Mouse (Mus musculus) testis, adult 10 weeks (tissue): Measurements from ENCODE around the gene Olfr532. TPM values are rescaled to one million over a fixed set of nuclear protein-coding genes. Genes with fewer than 3 reads are reported as not detected.

Experiments used
- polyA plus RNA-seq: library from polyadenylated mRNA; stranded (reverse); fragments of 350-450 nt; fragmentation: Illumina TruSeq; extraction: RNeasy Lipid Tissue Mini Kit (QIAGEN cat#74804); gene quantifications from one replicate; pipeline ENCODE4 v1.2.3, GENCODE M21; 2014; ENCODE audit warnings: low read depth, low replicate concordance

The Olfr532 gene
- polyA plus RNA-seq = not detected

DNA sequence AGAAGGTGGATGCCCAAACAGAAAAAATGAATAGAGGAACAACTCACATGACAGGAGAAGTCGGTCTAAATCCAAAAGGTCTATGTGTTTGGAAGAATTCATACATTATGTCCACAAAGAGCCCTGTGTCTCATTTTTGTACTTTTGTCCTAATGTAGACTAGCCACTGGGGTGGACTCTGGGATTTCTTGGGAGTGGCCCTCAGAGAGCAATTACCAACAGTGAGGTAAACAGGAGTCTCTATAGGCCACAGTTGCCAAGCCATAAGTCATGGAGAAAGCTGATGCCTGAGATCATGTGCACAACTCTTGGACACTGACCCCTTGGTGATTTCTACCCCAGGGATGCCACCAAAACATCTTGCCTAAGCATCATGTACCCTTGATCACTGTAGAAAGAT, at the start of gene Olfr532:
Gene Olfr532, minus strand, starts transcription at position 101 of the 400 bp plus-strand sequence.

DNA sequence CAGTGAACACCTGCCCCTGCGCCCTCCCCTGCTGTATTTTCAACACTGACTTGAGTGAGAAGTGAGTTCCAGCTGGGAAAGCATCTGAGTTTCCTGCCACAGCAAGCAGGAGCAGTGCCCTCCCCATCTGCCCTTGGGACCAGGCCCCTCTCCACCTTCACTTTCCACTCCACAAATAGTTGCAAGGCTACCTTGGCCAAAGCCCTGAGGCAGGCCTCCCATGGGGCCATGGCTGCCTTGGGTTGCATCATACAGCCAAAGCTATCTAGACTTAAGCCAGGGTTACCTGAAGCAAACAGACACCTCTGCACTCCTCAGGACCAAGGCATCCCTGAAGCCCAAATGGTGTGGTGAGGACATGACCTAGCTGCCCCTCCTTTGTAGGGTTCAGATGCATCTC, 41.6 kb upstream of the Olfr532 start, which contains the start of gene Olfr533:
Gene Olfr533, plus strand, starts transcription at position 301 of the 400 bp plus-strand sequence.

DNA sequence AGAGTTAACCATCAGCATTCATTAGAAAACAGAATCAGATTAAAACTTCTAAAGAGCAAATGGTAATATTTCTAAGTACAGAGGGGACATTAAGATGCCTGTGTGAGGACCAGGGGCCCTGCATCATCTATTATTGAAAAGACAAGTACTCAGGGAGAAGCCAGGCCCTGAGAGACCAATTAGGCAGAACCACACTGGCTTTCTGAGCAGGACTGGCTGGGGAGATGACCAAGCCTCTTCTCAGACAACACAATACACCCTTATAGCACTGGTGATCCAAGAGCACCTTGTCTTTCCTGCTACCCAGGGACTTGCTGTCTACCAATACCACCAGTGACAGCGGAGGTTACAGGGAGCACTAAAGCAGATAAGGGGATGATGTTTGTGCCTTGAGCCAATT, 18.6 kb downstream of the Olfr532 start, which contains the start of gene Olfr531:
Gene Olfr531, minus strand, starts transcription at position 101 of the 400 bp plus-strand sequence.

DNA sequence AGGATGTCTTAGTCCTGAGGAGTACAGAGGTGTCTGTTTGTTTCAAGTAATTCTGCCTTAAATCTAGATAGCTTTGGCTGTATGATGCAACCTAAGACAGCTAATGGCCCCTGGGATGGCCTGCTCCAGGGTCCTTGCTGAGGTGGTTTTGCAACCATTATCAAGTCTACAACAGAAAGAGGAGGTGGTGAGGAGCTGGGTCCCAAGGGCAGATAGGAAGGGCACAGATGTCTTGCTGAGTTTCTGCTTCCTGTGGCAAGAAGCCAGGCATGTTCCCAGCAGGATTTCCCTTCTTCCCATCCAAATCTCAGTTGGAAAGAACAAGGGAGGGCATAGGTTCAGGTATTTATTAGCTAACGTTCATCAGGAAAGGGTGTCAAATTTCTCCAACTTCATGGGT, 45.2 kb downstream of the Olfr532 start, which contains the start of gene Olfr530:
Gene Olfr530, minus strand, starts transcription at position 101 of the 400 bp plus-strand sequence.

Other genes with a start within 250 kb of the Olfr532 start
- gene Olfr523, start 248.4 kb downstream of the Olfr532 start, polyA plus RNA-seq = not detected
- gene Olfr524, start 215.7 kb downstream of the Olfr532 start, polyA plus RNA-seq = not detected
- gene Cd163l1, start 203.4 kb downstream of the Olfr532 start, polyA plus RNA-seq = not detected
- not detected for gene 5830411N06Rik, start 174.4 kb downstream of the Olfr532 start, polyA plus RNA-seq
- not detected for gene Olfr525, start 100.8 kb downstream of the Olfr532 start, polyA plus RNA-seq
- not detected for gene Olfr527, start 87.6 kb downstream of the Olfr532 start, polyA plus RNA-seq
- not detected for gene Olfr60, start 60.0 kb downstream of the Olfr532 start, polyA plus RNA-seq
- gene Olfr530, start 45.3 kb downstream of the Olfr532 start, polyA plus RNA-seq = not detected
- gene Olfr531, start 18.7 kb downstream of the Olfr532 start, polyA plus RNA-seq = not detected
- not detected for gene Olfr533, start 41.7 kb upstream of the Olfr532 start, polyA plus RNA-seq
- not detected for gene Olfr535, start 62.6 kb upstream of the Olfr532 start, polyA plus RNA-seq
- not detected for gene Olfr536, start 85.8 kb upstream of the Olfr532 start, polyA plus RNA-seq
- not detected for gene Olfr538, start 146.2 kb upstream of the Olfr532 start, polyA plus RNA-seq
- 0.69 TPM for gene Olfr46, start 179.6 kb upstream of the Olfr532 start, polyA plus RNA-seq
- gene Olfr61, start 207.3 kb upstream of the Olfr532 start, polyA plus RNA-seq = not detected
- gene Olfr53, start 224.8 kb upstream of the Olfr532 start, polyA plus RNA-seq = not detected
- 0.08 TPM for gene Olfr539, start 238.3 kb upstream of the Olfr532 start, polyA plus RNA-seq